Mouse (Mus musculus): ENCODE results near the gene Gm38100. TPM values are rescaled to one million over a fixed set of nuclear protein-coding genes. Genes with fewer than 3 reads are reported as not detected.

Gene Gm38100
- polyA plus RNA-seq, 1 experiment = not detected

- no peak overlapping the region for H3K4me3 ChIP-seq (ENCODE audit: insufficient read depth, low read length)
- TF ChIP-seq CTCF (IDR thresholded peaks at IDR 0.05; ENCODE audit: extremely low read depth, insufficient read depth, low read length) (no peak), POLR2A (IDR thresholded peaks at IDR 0.05; ENCODE audit: extremely low read depth, insufficient read depth, low read length) (no peak)
- H3K27ac ChIP-seq (ENCODE audit: insufficient read depth, low read length) = no peak overlapping the region
Measured at GRCm38 (mm10) chr1:175913728-175914303, 6.3 kb upstream of the Gm38100 start.

GRCm38 (mm10) chr1:175921091-175921490 is 962 bp downstream of the Gm38100 start:
- TF ChIP-seq POLR2A (IDR thresholded peaks at IDR 0.05; ENCODE audit: extremely low read depth, insufficient read depth, low read length) = no peak
- TF ChIP-seq CTCF (IDR thresholded peaks at IDR 0.05; ENCODE audit: extremely low read depth, insufficient read depth, low read length) = no peak
- Histone ChIP-seq H3K27ac (ENCODE audit: insufficient read depth, low read length) (no peak overlapping the region), H3K4me3 (ENCODE audit: insufficient read depth, low read length) (no peak overlapping the region), H3K4me1 (ENCODE audit: control insufficient read depth, insufficient read depth, low read length) (no peaks in the 10 kb centered on the region)

More at GRCm38 (mm10) chr1:175913728-175914303, 6.3 kb upstream of the Gm38100 start:
- H3K4me1 ChIP-seq (ENCODE audit: control insufficient read depth, insufficient read depth, low read length) = no peaks in the 10 kb centered on the region

- H3K4me3 ChIP-seq (ENCODE audit: insufficient read depth, low read length) = no peak overlapping the region
- H3K27ac ChIP-seq (ENCODE audit: insufficient read depth, low read length) = no peak overlapping the region
- TF ChIP-seq CTCF (IDR thresholded peaks at IDR 0.05; ENCODE audit: extremely low read depth, insufficient read depth, low read length) (peak; percentile 93), POLR2A (IDR thresholded peaks at IDR 0.05; ENCODE audit: extremely low read depth, insufficient read depth, low read length) (no peak)
- no peaks in the 10 kb centered on the region for H3K4me1 ChIP-seq (ENCODE audit: control insufficient read depth, insufficient read depth, low read length)
Measured at GRCm38 (mm10) chr1:175923848-175924787, 4.0 kb downstream of the Gm38100 start.

DNA sequence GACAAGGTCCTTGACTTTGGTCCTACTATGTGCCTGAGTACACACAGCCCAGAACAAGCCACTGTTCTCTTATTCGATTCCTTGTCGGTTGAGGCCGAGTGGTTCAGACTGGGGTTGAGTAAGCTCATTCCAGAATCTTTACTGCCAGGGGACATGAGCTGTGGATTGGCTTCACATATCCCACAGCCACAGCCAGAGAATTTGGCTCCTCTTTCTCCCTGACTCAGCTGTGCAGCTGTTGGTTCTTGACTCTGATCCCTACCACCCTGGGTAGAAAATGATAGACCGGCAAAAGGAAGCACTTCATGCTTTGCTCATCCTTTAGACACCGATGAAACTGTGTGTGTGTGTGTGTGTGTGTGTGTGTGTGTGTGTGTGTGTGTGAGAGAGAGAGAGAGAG is 11.3 kb downstream of the Gm38100 start:
- Histone ChIP-seq H3K4me1 (ENCODE audit: control insufficient read depth, insufficient read depth, low read length) (no peaks in the 10 kb centered on the region), H3K27ac (ENCODE audit: insufficient read depth, low read length) (no peak overlapping the region), H3K4me3 (ENCODE audit: insufficient read depth, low read length) (no peak overlapping the region)
- no peak for TF ChIP-seq POLR2A (IDR thresholded peaks at IDR 0.05; ENCODE audit: extremely low read depth, insufficient read depth, low read length)
- TF ChIP-seq CTCF (IDR thresholded peaks at IDR 0.05; ENCODE audit: extremely low read depth, insufficient read depth, low read length) = no peak

DNA sequence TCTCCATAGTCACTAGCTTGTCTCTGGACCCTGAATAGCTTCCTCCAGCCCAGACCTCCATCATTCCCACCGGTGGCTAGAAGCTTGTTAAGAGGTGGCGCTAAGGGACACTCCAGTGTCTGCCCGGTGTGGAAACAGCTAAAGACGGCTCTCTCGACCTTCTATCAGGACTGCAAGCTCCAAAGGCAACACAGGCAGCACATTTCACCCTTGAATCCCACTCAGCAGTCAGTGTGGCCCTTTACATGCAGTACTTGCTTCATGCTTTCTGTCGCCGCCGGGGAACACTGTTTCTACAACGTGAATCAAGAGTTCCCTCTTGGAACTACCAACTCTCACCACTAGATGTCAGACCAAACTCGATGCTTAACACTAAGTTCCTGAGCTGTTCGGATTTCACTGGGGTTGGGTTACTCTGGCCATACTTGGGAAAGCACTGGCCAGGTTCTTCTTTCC is 16.2 kb downstream of the Gm38100 start:
- no peaks in the 10 kb centered on the region for H3K4me1 ChIP-seq (ENCODE audit: control insufficient read depth, insufficient read depth, low read length)
- no peak overlapping the region for H3K4me3 ChIP-seq (ENCODE audit: insufficient read depth, low read length)
- TF ChIP-seq POLR2A (IDR thresholded peaks at IDR 0.05; ENCODE audit: extremely low read depth, insufficient read depth, low read length) (no peak), CTCF (IDR thresholded peaks at IDR 0.05; ENCODE audit: extremely low read depth, insufficient read depth, low read length) (peak; percentile 84)
- no peak overlapping the region for H3K27ac ChIP-seq (ENCODE audit: insufficient read depth, low read length)

- H3K4me1 ChIP-seq (ENCODE audit: control insufficient read depth, insufficient read depth, low read length) = no peaks in the 10 kb centered on the region
- H3K4me3 ChIP-seq (ENCODE audit: insufficient read depth, low read length) = no peak overlapping the region
- no peak overlapping the region for H3K27ac ChIP-seq (ENCODE audit: insufficient read depth, low read length)
- no peak for TF ChIP-seq CTCF (IDR thresholded peaks at IDR 0.05; ENCODE audit: extremely low read depth, insufficient read depth, low read length)
- TF ChIP-seq POLR2A (IDR thresholded peaks at IDR 0.05; ENCODE audit: extremely low read depth, insufficient read depth, low read length) = no peak
Measured at GRCm38 (mm10) chr1:175938731-175939130, 18.6 kb downstream of the Gm38100 start.

DNA sequence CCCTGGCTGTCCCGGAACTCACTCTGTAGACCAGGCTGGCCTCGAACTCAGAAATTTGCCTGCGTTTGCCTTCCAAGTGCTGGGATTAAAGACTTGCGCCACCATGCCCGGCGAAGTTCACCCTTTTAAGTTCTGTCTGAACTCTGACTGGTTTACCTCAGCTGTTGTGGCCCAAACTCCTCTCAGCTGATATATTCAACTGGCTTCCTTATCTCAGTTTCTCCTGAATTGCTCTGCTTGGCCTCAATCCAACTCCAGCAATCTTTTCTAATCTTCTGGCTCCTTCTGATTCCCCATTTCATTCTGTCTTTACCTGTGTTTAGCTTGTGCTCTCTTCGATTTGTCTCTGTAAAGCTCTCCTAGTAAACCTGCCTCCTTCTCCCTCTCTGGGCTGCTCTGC is 23.0 kb downstream of the Gm38100 start:
- H3K4me3 ChIP-seq (ENCODE audit: insufficient read depth, low read length) = no peak overlapping the region
- TF ChIP-seq CTCF (IDR thresholded peaks at IDR 0.05; ENCODE audit: extremely low read depth, insufficient read depth, low read length) (no peak), POLR2A (IDR thresholded peaks at IDR 0.05; ENCODE audit: extremely low read depth, insufficient read depth, low read length) (no peak)
- no peak overlapping the region for H3K27ac ChIP-seq (ENCODE audit: insufficient read depth, low read length)
- H3K4me1 ChIP-seq (ENCODE audit: control insufficient read depth, insufficient read depth, low read length) = no peaks in the 10 kb centered on the region

- Histone ChIP-seq H3K27ac (ENCODE audit: insufficient read depth, low read length) (no peak overlapping the region), H3K4me1 (ENCODE audit: control insufficient read depth, insufficient read depth, low read length) (no peaks in the 10 kb centered on the region), H3K4me3 (ENCODE audit: insufficient read depth, low read length) (no peak overlapping the region)
- no peak for TF ChIP-seq POLR2A (IDR thresholded peaks at IDR 0.05; ENCODE audit: extremely low read depth, insufficient read depth, low read length)
- TF ChIP-seq CTCF (IDR thresholded peaks at IDR 0.05; ENCODE audit: extremely low read depth, insufficient read depth, low read length) = no peak
Measured at GRCm38 (mm10) chr1:175946718-175947315, 26.7 kb downstream of the Gm38100 start.

- H3K4me1 ChIP-seq (ENCODE audit: control insufficient read depth, insufficient read depth, low read length) = no peaks in the 10 kb centered on the region
- H3K27ac ChIP-seq (ENCODE audit: insufficient read depth, low read length) = no peak overlapping the region
- no peak overlapping the region for H3K4me3 ChIP-seq (ENCODE audit: insufficient read depth, low read length)
- TF ChIP-seq CTCF (IDR thresholded peaks at IDR 0.05; ENCODE audit: extremely low read depth, insufficient read depth, low read length) = no peak
- TF ChIP-seq POLR2A (IDR thresholded peaks at IDR 0.05; ENCODE audit: extremely low read depth, insufficient read depth, low read length) = no peak
Measured at GRCm38 (mm10) chr1:175950421-175950820, 30.3 kb downstream of the Gm38100 start.

All from cortical plate, adult 2 months (tissue).